Mouse (Mus musculus): Measurements from ENCODE around the gene Prss35.

GRCm38 (mm10) chr9:86798686-86799085 is 55.2 kb downstream of the Prss35 start:
- TF ChIP-seq POLR2A (IDR thresholded peaks at IDR 0.05; ENCODE audit: low read depth, low read length) (no peak), CTCF (IDR thresholded peaks at IDR 0.05; ENCODE audit: borderline replicate concordance, insufficient read depth, low read length) (no peak)
